Mouse (Mus musculus) C2C12 (cell line): Measurements from ENCODE around the gene Sertad3.

ENCODE experiments used
- CEBPB ChIP-seq: IDR thresholded peaks from one replicate; pipeline ENCODE4 v1.6.1; 2011; ENCODE audit warnings: low read depth, mild to moderate bottlenecking, control low read depth, moderate library complexity
- CTCF ChIP-seq: IDR thresholded peaks from one replicate; pipeline ENCODE4 v1.5.1; 2011; ENCODE audit not compliant: control insufficient read depth, insufficient read depth, insufficient read length
- FOSL1 ChIP-seq: IDR thresholded peaks from one replicate; pipeline ENCODE4 v1.8.0; 2011; ENCODE audit warnings: mild to moderate bottlenecking, low read length; ENCODE audit not compliant: poor library complexity, insufficient read depth, severe bottlenecking
- MAX ChIP-seq: IDR thresholded peaks from one replicate; pipeline ENCODE4 v1.6.1; 2011; ENCODE audit warnings: mild to moderate bottlenecking, control low read depth
- MYOD1 ChIP-seq: IDR thresholded peaks from one replicate; pipeline ENCODE4 v1.6.1; 2011; ENCODE audit warnings: low read depth; ENCODE audit not compliant: control insufficient read depth, insufficient read length
- MYOG ChIP-seq: IDR thresholded peaks from one replicate; pipeline ENCODE4 v1.6.1; 2011; ENCODE audit not compliant: control insufficient read depth, insufficient read length; ENCODE audit errors: extremely low read depth
- USF1 ChIP-seq: IDR thresholded peaks from one replicate; pipeline ENCODE4 v1.6.1; 2011; ENCODE audit warnings: low read depth, mild to moderate bottlenecking, control low read depth, moderate library complexity

GRCm38 (mm10) chr7:27459640-27460039 is 13.9 kb upstream of the Sertad3 start:
- no peak for TF ChIP-seq CTCF
- TF ChIP-seq MAX: no peak
- no peak for TF ChIP-seq USF1
- TF ChIP-seq CEBPB: no peak
- no peak for TF ChIP-seq MYOG
- no peak for TF ChIP-seq MYOD1
- no peak for TF ChIP-seq FOSL1
